Mouse (Mus musculus) thymus, adult 2 months (tissue): ENCODE data around the gene Dnaja4. TPM values are rescaled to one million over a fixed set of nuclear protein-coding genes. Genes with fewer than 3 reads are reported as not detected.

ENCODE experiments used
- DNase-seq: peaks from one replicate; pipeline ENCODE4 v3.0.0; 2021
- H3K27ac ChIP-seq: fragments of 200-500 bp; 2 replicates; pipeline ENCODE4 v1.5.1; 2012; ENCODE audit warnings: low read length, control low read depth; ENCODE audit not compliant: control insufficient read depth, insufficient read depth
- H3K27me3 ChIP-seq: fragments of 200-500 bp; 2 replicates; pipeline ENCODE4 v1.6.1; 2012; ENCODE audit warnings: mild to moderate bottlenecking, low read length, moderate library complexity, mixed read lengths; ENCODE audit not compliant: control insufficient read depth, insufficient read depth
- H3K36me3 ChIP-seq: fragments of 200-500 bp; 2 replicates; pipeline ENCODE4 v1.6.1; 2012; ENCODE audit warnings: mild to moderate bottlenecking, low read length, moderate library complexity; ENCODE audit not compliant: control insufficient read depth, insufficient read depth
- H3K4me1 ChIP-seq: fragments of 200-500 bp; replicated peaks from 2 replicates; pipeline ENCODE4 v1.6.1; 2012; ENCODE audit warnings: low read length; ENCODE audit not compliant: control insufficient read depth, insufficient read depth
- H3K4me3 ChIP-seq: fragments of 200-500 bp; 2 replicates; pipeline ENCODE4 v1.5.1; 2012; ENCODE audit warnings: mild to moderate bottlenecking, low read length, control low read depth, moderate library complexity; ENCODE audit not compliant: control insufficient read depth, insufficient read depth
- CTCF ChIP-seq: fragments of 200-500 bp; IDR thresholded peaks from 2 replicates; pipeline ENCODE4 v1.5.1; 2012; ENCODE audit warnings: mild to moderate bottlenecking, control low read depth, low read length, moderate library complexity, borderline replicate concordance; ENCODE audit not compliant: control insufficient read depth, poor library complexity, insufficient read depth; ENCODE audit errors: extremely low read depth
- POLR2A ChIP-seq: fragments of 200-500 bp; IDR thresholded peaks from 2 replicates; pipeline ENCODE4 v1.6.1; 2012; ENCODE audit warnings: mild to moderate bottlenecking, low read length, control low read depth, moderate library complexity; ENCODE audit not compliant: control insufficient read depth, poor library complexity, insufficient read depth; ENCODE audit errors: extremely low read depth
- WGBS: fragments of 180-500 bp; shearing (Covaris S2); methylation state at CpG from one replicate; pipeline ENCODE4 v1.1.7; 2018; 5-methylcytosine and 5-hydroxymethylcytosine counted together
- polyA plus RNA-seq: library from polyadenylated mRNA; depleted of rRNA; stranded (reverse); fragments of >200 nt; gene quantifications from 2 replicates; pipeline ENCODE4 v1.2.3, GENCODE M21; 2012

The Dnaja4 gene
- polyA plus RNA-seq, 1 experiment, result 4.5 TPM

DNA sequence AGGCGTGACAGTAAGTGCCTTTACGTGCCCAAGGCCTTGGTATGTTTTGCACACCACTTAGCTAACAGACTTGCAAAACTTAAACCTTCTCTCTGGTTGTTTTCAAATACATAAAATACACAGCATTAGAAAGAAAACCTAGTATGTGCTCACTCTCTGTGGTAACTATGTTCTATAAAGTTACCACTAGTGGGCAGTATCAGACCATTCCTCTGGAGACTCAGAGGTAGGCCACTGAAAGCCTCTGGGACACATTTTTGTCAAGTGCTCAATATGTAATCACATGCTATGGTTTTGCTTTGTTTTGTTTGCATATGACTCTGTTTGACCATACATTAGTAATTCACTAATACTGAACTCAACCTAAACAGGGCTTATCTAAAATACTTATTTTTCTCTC, 33.4 kb downstream of the Dnaja4 start:
- peaks cover 3% of the 10 kb centered on the region for H3K4me1 ChIP-seq

DNA sequence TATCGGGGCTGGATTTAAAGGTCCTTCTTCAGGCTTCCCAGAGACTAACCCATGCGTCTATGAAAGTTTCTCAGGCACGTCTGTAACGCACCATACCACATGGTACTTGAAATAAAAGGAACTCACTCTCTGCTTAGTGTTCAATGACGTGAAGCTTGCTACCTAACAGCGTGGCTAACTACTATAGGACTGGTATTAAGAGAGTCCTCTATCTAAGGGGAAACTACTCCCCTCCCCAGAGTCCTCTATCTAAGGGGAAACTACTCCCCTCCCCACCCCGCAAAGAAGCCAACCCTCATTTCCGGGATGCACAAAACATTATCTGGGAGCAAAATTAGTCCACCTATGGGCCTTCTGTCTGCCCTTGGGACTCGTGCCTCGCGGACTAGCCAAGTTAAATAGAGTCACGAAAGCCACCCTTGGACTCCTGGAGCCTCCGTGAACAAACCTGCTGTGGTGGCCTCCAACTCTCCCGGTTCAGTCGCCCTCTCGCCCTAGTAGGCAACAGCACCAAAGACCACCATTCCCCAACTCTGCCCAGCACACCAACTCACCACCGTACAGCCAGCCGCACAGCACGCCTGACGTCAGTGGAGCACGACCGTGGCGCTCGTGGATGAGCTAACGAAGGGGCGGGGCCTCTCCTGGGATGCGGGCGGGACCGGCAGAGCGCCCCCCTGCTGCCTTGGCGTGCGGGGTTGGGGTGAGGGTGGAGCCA, 35.4 kb downstream of the Dnaja4 start, which contains the start of gene Wdr61:
Gene Wdr61 (minus strand): TSS at position 599 of the 718 bp plus-strand sequence.
- peaks cover 3% of the 10 kb centered on the region for H3K4me1 ChIP-seq
- peak; percentile 46; the same call in 1 of the 2 replicates for TF ChIP-seq POLR2A
- peak; percentile 73; the same call in 1 of the 2 replicates for TF ChIP-seq CTCF
- DNase-seq, result peak; percentile 99
- H3K4me3 ChIP-seq, result peak within 1 kb of the TSS; percentile 85
- WGBS, result 2% methylated on average over 32 of the region's 32 CpGs
- H3K27ac ChIP-seq, result peak within 1 kb of the TSS; percentile 41; the same call in 1 of the 2 replicates
- H3K27me3 ChIP-seq, result no peaks in the 10 kb centered on the region
- H3K36me3 ChIP-seq, result no peaks in the 10 kb centered on the region

More for the DNA sequence above, 33.4 kb downstream of the Dnaja4 start:
- Histone ChIP-seq H3K36me3 (peaks cover 11% of the 10 kb centered on the region), H3K27ac (no peak overlapping the region), H3K4me3 (no peak overlapping the region), H3K27me3 (no peaks in the 10 kb centered on the region)
- WGBS, result 97% methylated on average over 2 of the region's 2 CpGs
- no peak for DNase-seq
- no peak for TF ChIP-seq POLR2A
- no peak for TF ChIP-seq CTCF

DNA sequence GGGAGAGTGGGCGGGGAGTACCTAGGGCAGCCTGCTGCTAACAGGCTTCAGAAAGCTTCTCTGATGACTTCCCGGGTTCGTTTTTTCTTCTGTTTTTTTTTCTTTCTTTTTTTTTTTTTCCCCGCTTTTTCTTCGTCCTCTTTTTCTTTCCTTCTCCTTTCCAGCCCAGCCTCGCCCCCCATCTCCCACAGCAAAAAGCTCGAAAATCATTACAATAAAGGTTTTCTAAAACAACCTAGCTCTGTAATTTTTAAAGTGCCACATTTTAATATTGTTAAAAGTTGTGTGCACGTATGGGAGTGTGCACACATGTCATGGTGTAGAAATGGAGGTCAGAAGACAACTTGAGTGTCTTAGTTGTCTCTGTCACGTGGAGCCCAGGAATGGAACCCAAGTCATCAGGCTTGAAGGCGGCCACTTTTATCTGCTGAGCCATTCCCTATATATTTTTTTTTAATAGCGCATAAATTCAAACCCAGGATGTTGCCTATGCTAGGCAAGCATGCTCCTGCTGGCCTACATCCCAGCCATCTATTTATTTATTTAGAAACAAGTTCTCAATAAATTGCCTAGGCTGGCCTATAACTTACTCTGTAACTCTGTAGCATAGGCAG, 36.1 kb downstream of the Dnaja4 start:
- Histone ChIP-seq H3K36me3 (no peaks in the 10 kb centered on the region), H3K27ac (no peak overlapping the region), H3K4me1 (peaks cover 3% of the 10 kb centered on the region), H3K4me3 (no peak overlapping the region; the same call in 1 of the 2 replicates), H3K27me3 (no peaks in the 10 kb centered on the region)
- TF ChIP-seq POLR2A, result no peak
- TF ChIP-seq CTCF, result no peak; the same call in 1 of the 2 replicates
- DNase-seq, result no peak
- 22% methylated on average over 11 of the region's 11 CpGs for WGBS

DNA sequence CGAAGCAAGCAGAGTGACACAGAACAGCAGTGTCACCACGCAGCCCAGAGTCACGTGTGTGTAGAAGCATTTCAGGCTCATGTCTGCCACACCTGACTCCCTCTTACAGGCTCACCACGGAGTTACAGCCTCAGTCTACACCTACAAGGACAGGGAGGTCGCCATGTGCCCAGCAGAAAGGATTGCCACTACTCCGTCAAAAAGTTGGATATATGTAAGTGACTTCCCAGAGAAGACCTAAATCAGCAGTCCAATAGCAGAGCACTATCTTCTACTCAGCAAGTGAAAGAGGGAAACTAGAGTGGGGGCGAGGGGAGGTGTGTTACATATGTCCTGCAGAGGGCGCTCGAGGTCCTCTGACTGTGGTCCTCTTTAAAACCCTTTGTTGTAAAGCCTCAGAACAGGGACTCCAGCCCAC, 37.6 kb downstream of the Dnaja4 start:
- peak; percentile 45 for DNase-seq
- TF ChIP-seq CTCF, result no peak
- TF ChIP-seq POLR2A, result no peak
- H3K4me1 ChIP-seq, result peaks cover 3% of the 10 kb centered on the region
- no peak overlapping the region for H3K27ac ChIP-seq
- H3K36me3 ChIP-seq, result no peaks in the 10 kb centered on the region
- no peaks in the 10 kb centered on the region for H3K27me3 ChIP-seq
- 25% methylated on average over 9 of the region's 9 CpGs for WGBS
- no peak overlapping the region for H3K4me3 ChIP-seq

DNA sequence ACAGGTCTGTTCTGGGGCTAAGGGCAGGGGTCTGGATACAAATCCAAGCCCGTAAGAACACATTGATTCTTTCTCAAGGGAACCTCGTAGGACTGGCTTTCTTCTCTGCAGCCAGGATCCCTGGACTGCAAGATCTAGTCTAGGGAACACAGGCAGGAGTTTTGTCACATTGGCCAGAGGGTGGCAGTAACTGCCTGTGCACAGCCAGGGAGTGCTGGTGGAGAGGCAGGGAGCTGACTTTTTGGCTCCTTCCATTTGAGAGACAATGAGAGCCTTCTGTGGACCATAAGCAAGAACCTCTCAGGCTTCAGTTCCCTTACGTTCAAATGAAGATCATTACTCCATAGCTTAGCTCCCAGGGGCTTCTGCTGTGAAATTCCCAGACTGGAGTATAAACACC, 39.7 kb downstream of the Dnaja4 start:
- Histone ChIP-seq H3K4me1 (peaks cover 3% of the 10 kb centered on the region), H3K4me3 (no peak overlapping the region), H3K27ac (no peak overlapping the region), H3K36me3 (no peaks in the 10 kb centered on the region), H3K27me3 (no peaks in the 10 kb centered on the region)
- TF ChIP-seq POLR2A (no peak), CTCF (no peak)
- 70% methylated on average over 3 of the region's 3 CpGs for WGBS
- DNase-seq, result peak; percentile 14

DNA sequence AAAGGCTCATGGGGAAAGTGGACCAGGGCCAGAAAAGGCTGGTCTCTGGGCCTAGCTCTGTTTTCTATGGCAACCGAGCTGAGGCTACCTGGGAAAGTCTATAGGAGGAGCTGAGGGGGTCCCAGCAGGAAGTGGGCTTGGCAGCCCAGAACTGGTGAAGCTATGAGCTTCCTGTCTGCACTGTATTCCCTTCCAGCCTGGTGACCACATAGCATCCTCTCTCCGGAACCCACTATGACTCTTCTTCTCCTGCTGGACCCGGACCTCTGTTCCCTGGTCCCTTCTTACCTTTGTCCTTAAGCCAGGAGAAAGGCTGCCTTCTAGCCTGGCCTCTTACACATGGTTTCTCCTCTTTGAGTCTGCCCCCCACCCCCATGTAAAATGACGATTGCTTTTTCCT, 45.2 kb downstream of the Dnaja4 start:
- no peaks in the 10 kb centered on the region for H3K36me3 ChIP-seq
- TF ChIP-seq POLR2A (no peak), CTCF (no peak)
- H3K27ac ChIP-seq, result no peak overlapping the region
- no peak overlapping the region for H3K4me3 ChIP-seq
- H3K27me3 ChIP-seq, result no peaks in the 10 kb centered on the region
- DNase-seq, result no peak
- H3K4me1 ChIP-seq, result peaks cover 5% of the 10 kb centered on the region
- 16% methylated on average over 4 of the region's 4 CpGs for WGBS
